Mouse (Mus musculus): ENCODE data around the gene Tenm4.

Tenm4 gene

GRCm38 (mm10) chr7:96842477-96843255, 671.6 kb downstream of the Tenm4 start:
- no peak for DNase-seq (ENCODE audit: low spot score in 2 of 2)

GRCm38 (mm10) chr7:96844104-96844894, 673.3 kb downstream of the Tenm4 start:
- DNase-seq (ENCODE audit: low spot score in 2 of 2) = no peak

GRCm38 (mm10) chr7:96852781-96853180, 681.7 kb downstream of the Tenm4 start:
- DNase-seq (ENCODE audit: low spot score in 2 of 2) = no peak

DNA sequence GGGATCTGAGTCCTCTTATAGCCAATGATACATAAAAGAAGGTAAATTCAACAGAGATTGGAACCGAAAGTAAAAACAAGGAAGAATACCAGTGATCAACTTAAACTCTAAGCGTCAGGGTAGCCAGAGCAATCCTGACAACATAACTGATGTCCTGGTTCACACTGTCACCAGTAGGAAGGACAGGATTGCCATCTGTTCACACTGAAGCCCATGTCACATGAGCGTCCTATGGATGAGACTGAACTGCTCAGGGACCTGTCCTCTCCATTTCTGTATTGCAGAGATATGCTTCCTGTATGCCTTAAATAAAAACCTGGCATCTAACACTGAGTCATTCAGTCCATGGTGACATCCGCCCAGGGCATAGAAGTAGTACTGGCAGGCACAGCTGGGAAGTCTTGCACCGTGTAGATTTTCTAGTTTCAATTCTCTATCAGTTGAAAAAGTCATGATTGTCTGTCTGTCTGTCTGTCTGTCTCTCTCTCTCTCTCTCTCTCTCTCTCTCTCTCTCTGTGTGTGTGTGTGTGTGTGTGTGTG, 684.9 kb downstream of the Tenm4 start:
- DNase-seq (ENCODE audit: low spot score in 2 of 2) = no peak

DNA sequence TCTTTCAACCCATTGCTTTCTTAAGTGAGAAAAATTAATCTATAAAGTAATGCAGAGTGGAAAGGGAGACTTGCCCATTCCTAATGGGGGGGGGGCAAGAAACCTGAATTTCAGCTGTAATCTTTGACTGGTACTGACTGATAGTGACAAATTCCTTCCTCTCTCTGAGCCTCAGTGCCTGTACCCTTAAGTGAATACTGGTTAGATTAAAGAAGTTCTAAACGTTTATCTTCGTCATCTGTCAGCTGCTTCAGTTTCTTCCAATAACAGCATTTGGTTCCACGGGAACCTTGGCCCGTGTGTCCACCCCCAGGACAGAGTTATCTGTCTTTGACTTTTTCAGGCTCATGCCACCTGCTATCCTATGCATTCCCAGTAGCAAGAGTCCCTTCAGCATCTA, 685.5 kb downstream of the Tenm4 start:
- no peak for DNase-seq (ENCODE audit: low spot score in 2 of 2)

GRCm38 (mm10) chr7:96859077-96859476, 688.0 kb downstream of the Tenm4 start:
- no peak for DNase-seq (ENCODE audit: low spot score in 2 of 2)

DNA sequence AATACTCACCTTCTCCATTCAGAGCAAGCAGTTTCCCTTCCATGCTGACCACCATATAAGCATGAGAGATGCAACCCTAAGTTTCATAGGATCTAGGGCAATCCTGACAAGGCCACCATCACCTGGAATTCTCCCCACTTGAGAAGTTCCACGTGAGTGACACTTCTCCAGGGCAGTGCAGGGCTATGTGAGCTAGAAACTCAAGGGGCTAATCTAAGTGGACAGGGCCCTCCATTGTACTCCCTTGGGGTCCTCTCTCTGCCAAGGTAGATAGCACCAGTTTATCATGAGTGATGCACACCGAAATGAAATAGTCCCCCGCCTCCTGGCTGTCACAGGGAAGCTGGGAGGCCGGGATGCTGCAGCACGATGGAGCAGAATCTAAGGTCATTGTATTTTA, 688.6 kb downstream of the Tenm4 start:
- DNase-seq (ENCODE audit: low spot score in 2 of 2) = no peak

DNA sequence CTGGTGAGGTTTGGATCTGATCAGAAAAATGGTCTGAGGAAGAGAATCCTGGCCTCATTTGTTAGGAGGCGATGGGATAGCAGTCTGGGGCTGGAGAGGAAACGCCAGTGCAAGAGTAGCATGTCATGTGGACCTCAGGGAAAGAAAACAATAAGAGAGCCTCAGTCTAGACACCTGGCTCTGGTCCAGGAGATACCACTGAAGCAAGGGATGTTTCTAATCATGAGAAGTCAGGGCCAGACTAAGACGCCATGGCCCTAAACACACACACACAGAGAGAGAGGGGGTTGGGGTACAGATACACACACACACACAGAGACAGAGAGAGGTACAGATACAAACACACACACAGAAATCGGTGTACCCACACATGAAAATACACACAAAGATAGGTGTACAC, 689.6 kb downstream of the Tenm4 start:
- DNase-seq (ENCODE audit: low spot score in 2 of 2) = no peak

DNA sequence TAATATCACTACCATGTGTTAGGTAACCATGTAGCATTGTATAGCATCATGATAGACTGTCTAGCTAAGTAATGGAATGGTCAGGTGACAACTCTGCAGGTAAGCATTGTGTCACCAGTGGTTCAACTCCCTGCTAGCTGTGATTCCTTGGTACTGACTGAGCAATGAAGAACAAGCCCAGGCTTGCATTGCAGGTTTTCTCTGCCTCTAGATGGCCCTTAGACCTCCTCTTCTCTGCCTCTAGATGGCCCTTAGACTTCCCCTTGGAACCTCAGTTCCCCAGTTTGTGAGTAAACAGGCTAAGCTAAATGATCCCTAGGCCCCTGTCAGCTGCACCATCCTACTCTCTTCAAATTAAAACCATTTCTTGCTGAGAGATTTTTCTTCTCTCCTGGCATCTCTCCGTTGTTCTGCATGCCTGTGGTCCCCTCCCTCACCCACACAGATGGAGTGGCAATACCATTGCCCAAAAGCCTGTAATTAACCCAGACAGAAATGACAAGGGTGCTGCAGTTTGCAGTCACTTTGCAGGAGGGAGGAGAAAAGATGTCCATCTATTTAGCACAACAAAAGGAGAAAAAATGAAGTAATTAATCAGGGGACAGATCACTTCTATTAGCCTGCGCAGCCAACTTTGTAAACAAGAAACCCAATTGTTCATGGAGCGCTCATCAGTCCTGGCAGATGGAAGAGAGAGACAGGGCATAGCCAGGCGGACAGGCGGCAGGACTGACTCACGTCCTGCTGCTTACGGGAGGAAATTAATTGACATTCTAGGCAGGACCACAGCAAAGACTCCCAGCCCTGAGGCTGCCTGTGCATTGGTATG, 694.1 kb downstream of the Tenm4 start:
- no peak for DNase-seq (ENCODE audit: low spot score in 2 of 2)

- DNase-seq (ENCODE audit: low spot score in 2 of 2) = peak; percentile 33 to 46
Observed at GRCm38 (mm10) chr7:96869079-96869810, 698.2 kb downstream of the Tenm4 start.

GRCm38 (mm10) chr7:96870473-96870872, 699.4 kb downstream of the Tenm4 start:
- no peak for DNase-seq (ENCODE audit: low spot score in 2 of 2)

DNA sequence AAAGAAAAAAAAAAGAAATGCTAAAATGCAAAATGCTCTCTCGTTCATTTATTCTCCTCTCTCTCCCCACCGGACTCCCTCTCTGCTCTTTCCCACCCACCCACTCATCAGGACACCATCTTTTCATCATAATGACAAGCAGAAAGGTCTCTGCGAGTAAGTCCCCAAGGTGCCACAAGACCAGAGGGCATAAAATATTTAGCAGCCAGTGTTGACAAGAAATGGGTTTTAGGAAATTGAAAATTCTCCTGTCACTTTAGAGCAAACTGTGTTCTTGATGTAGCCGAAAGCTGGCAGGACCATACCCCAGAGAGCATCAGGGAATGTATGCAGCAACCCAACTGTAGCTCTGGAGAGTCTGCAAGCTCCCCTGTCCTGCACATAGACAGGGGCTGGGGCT, 700.0 kb downstream of the Tenm4 start:
- DNase-seq (ENCODE audit: low spot score in 2 of 2) = no peak

DNA sequence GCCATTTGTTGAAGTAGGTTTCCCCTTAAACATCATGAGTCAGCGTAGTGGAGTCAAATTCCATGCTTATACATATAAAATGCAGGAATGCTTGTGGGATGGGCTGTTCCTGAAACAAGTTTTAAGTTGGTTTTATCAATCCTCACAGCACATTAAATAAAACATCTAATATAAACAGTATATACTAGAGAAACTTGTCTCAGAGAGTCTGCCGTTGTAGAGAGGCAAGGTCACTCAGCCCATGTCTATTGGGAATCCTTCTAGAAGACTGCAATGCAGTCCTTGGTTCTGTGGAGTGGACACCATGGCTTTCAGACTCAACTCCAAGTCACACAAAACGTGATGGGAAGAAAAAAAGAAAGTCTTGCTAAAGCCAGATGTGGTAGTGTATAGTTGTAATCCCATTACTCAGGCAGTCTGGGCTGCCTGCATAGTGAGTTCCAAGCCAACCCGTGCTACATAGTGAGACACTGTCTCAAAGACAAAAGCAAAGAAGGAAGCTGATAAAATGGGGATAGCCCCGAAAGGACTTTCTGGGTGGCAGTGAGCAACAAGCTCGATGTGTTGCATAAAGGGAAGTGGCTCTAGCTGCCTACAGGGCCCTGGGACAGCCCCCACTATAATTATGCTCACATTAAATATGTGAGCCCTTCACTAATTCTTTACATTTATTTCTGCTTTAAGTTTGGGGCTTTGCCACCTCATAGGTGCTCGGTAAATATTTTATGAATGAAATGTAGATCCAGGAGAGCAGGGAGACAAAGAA, 707.6 kb downstream of the Tenm4 start:
- no peak for DNase-seq (ENCODE audit: low spot score in 2 of 2)

GRCm38 (mm10) chr7:96879593-96879992, 708.5 kb downstream of the Tenm4 start:
- DNase-seq (ENCODE audit: low spot score in 2 of 2) = no peak

DNA sequence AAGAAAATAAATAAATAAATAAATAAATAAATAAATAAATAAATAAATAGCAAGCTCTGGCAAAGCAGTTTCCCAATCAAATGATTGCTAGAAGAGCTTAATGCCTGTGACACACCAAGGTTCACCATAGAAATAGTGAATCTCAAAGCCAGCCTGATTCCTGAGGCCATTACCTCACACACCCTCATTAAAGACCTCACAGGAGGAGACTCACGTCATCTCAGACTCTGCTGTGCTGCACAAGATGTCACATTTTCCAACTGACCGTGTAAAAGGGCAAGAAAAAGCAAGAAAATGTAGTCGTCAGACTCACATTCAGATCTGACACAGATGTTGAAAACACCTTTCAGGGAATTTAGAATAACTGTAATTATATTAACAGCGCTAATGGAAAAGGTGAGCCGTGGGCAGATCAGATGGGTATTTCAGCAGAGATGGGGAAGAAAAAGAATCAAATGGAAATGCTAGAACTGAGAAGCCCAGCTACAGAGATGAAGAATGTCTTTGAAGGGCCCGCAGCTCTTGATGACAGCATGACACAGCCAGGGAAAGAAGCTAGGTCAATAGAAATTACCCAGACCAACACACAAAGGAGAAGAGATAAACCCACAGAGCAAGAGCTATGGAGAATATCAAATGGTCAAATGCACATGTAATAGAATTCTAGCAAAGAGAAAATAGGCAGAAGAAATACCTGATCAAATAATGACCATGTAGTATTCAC, 709.3 kb downstream of the Tenm4 start:
- DNase-seq (ENCODE audit: low spot score in 2 of 2) = no peak

- no peak for DNase-seq (ENCODE audit: low spot score in 2 of 2)
Observed at GRCm38 (mm10) chr7:96883297-96883696, 712.3 kb downstream of the Tenm4 start.

GRCm38 (mm10) chr7:96887088-96887654, 716.1 kb downstream of the Tenm4 start:
- DNase-seq (ENCODE audit: low spot score in 2 of 2) = no peak

- DNase-seq (ENCODE audit: low spot score in 2 of 2) = no peak
Observed at GRCm38 (mm10) chr7:96889061-96890034, 718.3 kb downstream of the Tenm4 start.

All from right cerebral cortex, adult 2 months (tissue).